Mouse (Mus musculus): ENCODE results near the gene Dusp14.

The Dusp14 gene

DNA sequence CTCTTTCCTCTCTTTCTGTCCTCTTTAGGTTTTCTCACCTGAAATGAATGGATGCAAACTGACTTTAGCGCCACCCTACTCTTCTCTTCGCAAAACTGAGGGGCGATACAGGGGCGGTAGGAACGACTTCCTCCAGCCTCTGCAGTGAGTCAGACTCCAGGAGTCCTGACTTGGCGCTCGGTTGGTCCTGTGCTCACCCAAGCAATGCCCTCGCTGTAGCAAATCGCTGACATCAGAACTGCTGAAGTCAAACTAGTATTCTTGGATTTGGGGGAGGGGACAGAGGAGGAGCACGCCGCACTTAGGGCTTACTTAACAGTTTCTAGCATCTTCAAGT lies at the start of gene Dusp14:
TSS of gene Dusp14 (minus strand) at position 228 of the 337 bp plus-strand sequence.
- DNase-seq, result peak; percentile 68 to 71

DNA sequence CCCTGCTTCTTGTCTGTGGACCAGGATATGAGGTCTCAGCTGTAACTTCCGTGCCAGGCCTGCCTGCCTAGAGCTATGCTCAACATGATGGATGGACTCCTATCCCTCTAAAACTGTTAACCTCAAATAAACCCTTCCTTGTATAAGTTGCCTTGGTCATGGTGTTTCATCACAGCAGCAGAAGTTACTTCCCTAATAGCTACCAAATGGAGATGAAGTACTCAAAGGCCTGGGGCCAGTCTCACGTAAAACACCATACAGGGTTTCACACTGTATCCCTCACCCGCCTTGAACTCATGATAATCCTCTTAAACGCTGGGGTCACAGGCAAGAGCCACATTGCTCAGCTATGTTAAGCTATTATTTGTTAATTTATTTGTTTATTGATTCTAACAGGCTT lies 48.4 kb upstream of the Dusp14 start:
- no peak for DNase-seq

DNA sequence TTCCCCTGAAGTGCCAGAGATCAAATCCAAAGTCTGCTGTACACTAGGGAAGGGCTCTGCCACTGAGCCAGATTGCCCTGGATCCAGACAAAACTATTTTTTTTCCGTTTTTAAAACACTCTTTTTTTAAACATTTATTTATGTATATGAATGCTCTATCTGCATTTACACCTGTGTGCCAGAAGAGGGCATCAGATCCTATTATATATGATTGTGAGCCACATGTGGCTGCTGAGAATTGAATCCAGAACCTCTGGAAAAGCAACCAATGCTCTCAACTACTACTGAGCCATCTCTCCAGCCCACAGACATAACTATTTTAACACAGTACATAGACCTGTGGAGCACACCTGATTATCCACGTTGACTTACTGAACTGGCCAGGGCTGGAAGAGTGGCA lies 47.2 kb upstream of the Dusp14 start:
- DNase-seq, result no peak

GRCm38 (mm10) chr11:84115646-84116045 lies 46.6 kb upstream of the Dusp14 start:
- DNase-seq, result no peak

- DNase-seq, result no peak
These were observed 44.6 kb upstream of the Dusp14 start for GRCm38 (mm10) chr11:84113623-84114022.

GRCm38 (mm10) chr11:84107137-84107536 lies 38.1 kb upstream of the Dusp14 start:
- DNase-seq, result no peak

- DNase-seq, result no peak
These were observed 35.0 kb upstream of the Dusp14 start for GRCm38 (mm10) chr11:84104036-84104435.

DNA sequence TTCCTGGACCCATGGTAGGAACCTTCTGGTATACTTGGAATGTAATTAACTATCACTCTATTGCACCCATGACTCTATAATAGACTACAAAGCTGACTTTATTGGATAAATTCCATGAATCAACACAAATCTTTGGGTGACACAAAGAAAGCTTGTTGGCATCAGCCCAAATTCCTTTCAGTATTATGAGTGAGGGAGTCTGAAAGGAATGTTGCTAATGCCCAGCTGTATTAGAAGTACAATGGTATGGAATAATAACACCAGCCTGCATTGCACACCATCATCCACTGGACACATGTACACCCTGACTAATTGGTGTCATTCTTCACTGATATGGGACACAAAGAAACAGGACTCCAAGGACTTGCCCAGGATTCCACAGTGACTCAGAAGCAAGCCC lies 32.1 kb upstream of the Dusp14 start:
- DNase-seq, result no peak

GRCm38 (mm10) chr11:84097251-84097998 lies 28.4 kb upstream of the Dusp14 start:
- no peak for DNase-seq

DNA sequence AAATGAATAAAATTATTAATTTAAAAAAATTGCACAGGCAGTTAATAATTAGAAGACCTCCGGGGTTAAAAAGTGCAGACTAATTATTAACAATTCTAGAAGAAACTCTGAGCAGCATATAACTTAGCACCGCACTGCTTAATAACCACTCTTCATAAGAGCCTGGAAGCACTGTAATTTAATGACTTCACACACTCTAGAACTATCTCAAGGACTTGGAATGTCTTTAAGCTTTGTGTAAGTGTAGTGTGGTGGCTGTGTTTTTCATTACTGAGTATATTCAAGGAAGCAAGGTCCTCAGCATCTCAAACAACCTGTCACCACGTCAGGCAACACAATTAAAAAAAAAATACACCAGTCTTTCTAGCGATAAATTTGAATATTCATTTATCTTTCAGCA lies 26.0 kb upstream of the Dusp14 start:
- no peak for DNase-seq

DNA sequence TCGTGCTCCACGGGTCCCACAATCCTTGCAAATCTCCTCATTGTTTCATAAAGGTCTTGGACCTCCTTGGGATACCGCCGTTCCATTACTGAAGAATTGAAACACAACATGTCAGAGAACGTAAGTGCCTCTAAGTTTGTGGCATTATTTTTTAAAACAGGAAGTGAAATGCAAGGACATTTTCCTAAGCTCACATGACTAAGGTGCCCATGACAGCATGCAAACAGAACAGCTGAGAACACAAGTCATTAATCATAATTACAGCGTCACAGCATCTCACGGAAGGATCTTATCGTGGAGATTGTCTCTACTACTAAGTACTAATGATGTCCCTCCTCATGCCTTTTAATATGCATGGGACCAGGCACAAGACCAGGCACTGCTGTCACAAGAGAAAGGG lies 21.5 kb upstream of the Dusp14 start:
- no peak for DNase-seq

- DNase-seq, result no peak
These were observed 12.8 kb upstream of the Dusp14 start for GRCm38 (mm10) chr11:84081901-84082300.

GRCm38 (mm10) chr11:84080327-84080726 lies 11.3 kb upstream of the Dusp14 start:
- DNase-seq, result no peak

GRCm38 (mm10) chr11:84079887-84080286 lies 10.8 kb upstream of the Dusp14 start:
- no peak for DNase-seq

DNA sequence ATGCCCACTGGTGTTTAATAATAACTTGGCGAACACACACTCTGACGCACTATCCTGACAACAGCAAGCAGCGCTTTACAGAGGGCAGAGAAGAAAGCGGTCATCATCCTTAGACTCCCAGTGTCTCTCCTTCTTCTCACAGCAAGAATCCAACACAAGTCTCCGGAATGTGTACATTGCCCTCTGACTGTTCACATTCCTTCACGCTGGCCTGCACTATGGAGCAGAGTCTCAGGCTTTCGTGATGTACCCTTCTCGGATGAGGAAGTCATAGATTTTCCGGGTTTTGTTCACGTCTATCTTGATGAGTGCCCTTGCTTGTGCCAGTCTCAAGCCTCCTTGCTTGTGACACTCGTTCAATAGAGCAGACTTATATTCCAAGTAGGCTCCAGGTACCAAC lies 10.3 kb upstream of the Dusp14 start:
- DNase-seq, result peak in 1 of 2 experiments; percentile 40

DNA sequence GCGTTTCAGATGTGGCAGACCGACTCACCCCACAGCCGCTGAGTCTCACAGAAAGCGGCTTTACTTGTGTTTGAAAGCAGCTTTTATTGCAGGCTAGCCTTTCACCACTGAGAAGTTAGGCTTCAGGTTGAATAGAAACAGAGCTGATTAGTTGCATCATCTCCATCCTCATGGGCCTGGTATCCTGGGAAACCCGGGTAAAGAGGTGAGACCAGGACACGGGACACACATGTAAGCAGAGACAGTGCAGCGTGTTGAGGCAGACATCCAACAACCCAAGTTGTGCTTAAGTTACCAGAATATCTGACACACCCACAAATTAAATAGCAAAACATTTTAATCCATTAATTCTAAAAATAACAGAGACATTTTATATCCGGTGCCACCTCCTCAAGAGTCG lies 9.5 kb upstream of the Dusp14 start:
- no peak for DNase-seq

DNA sequence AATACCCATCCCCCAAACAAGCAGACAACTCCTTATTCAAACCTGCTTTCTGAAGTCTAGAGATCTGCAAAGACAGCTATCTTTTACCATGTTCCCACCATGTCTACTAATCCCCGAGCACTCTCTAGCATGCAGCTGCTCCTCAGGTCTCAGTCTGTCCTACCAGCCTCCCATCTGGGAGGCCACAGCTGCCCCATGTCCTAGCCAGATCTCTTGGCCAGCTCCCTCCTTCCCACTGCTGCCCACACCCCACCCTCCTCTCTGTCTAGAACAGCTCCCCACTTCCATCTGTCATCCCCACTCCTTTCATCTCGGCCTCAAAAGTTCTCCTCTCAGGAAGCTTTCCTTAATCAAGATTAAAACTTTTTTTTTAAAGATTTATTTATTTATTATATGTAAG lies 7.9 kb upstream of the Dusp14 start:
- no peak for DNase-seq

DNA sequence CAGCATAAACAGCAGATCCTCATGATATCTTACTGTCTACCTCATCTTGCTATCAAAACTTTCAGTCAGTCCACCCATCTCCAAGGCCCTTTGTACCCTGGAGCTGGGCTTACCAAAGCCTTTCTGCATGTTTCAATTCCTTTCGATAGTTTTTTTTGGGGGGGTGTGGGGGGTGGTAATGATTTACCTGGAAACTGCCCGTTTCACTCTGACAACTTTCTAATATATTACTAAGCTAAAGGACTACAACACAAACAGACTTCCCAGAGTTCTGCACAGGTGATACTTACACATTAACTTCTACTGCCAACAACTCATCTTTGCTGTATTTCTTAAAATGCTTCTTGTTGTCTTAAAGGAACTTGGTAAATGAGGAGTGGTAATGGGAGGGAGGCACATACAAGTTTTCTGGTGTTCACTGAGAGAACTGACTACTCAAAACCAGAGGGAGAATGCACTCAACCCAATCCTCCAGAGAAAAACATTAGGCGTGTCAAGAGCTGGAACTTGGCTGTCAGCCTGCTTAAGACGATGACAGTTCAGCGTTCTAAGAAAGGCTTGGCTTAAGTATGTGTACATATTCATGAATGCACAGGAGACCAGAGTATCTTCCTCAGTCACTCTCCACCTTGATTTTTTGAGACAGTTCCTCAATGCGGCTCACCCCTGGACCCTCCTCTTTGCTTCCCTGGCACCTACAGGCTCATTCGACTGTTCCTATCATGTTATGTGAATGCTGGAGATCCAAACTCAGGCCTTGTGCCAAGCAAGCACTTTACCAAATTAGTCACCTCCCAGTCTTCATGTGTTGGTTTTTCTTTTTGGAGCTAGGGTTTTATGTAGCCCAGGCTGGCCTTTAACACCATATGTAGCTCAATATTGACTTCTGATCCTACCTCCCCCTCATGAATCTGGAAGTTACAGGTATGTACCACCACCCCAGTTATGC lies 5.0 kb upstream of the Dusp14 start:
- DNase-seq, result peak; percentile 60 to 73

DNA sequence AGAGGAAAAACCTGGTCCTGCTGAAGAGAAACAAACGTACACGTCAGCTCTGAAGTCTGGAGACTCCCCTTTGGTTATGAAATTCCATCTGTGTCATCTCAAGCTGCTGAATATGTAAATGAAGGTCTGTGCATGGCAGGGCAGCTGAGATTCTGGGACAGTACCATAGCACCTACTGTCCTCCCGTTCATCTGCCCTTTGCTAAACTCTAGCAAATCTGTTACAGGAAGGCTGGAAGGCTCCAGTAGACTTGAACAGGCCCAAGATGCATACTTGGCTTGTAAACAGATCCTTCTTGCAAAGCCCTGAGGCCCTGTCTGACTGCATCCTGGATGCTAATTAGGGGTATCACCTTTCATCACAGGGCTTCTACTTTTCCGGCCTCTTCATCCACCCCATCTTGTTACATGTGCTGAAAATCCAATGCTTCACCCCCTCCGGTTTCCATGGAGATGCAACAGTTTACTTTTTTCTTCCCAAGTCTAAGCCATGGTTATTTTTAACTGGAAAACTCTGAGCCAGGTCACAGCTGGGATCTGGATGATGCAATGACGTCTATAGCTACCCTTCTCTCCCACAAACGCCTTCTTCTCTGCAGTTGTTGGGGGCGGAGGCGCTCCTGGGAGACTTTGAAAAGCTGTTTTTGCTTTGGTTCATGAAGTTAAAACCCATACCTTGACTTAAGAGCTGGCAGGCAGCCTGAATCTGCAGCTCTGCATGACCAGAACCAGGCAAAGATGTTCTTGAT lies 4.0 kb upstream of the Dusp14 start:
- DNase-seq, result peak in 1 of 2 experiments; percentile 24

GRCm38 (mm10) chr11:84068191-84069033 lies 649 bp downstream of the Dusp14 start:
- DNase-seq, result peak; percentile 49 to 59

DNA sequence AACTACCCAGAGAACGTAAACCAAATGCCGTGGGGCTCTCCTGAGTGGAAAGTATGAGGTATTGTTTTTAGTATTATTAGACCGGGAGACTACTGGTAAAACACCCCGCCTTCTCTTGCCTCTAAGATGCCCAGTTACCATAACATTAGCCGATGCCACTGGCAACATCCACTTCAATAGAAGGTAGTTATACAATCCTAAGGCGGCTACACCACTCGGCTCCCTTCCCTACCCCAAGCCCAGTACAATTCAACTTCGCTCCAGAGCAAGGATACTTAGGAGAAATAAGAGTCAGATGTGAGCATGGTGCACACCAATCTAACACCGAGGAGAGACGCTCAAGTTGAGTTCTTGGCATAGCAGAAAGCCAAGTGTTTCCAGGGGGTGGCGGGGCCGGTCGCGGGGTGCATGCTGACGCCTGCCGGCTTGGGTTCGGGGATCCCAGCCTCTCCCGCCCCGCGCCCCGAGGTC lies 1.3 kb downstream of the Dusp14 start:
- peak in 1 of 2 experiments; percentile 28 for DNase-seq

Data from kidney, adult 8-10 months (tissue).